Mouse (Mus musculus): ENCODE data around the gene Rarg. TPM values are rescaled to one million over a fixed set of nuclear protein-coding genes. Genes with fewer than 3 reads are reported as not detected.
A peak's percentile ranks its signal among the peaks of the same experiment; 100 is the strongest.

Gene Rarg
- polyA plus RNA-seq, 1 experiment from 2014 or later, result 8.9 TPM

DNA sequence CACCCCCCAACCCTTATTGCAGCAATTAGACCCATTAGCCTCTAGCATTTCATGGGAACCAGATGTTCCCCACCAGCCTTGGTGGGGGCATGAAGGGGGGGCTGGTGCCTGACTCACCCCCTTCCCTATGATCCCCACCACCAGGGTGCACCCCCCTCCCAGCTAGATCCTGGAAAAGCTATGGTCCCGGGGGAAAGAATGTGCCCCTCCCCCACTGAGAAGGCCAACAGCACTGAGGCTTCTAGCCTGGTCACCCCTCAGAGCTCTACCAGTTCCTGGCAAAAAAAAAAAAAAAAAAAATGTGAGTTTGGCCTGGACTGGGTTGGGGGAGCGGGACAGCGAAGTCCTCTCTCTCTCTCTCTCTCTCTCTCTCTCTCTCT, 8.5 kb downstream of the Rarg start:
- 3% methylated on average over 3 of the region's 3 CpGs for WGBS
- Histone ChIP-seq H3K4me3 (ENCODE audit: low read length) (no peak overlapping the region), H3K9me3 (replicated peaks; ENCODE audit: control insufficient read depth, low read length) (no peaks in the 10 kb centered on the region), H3K9ac (ENCODE audit: low read length) (no peak overlapping the region), H3K36me3 (ENCODE audit: control insufficient read depth, insufficient read depth) (no peaks in the 10 kb centered on the region), H3K27me3 (ENCODE audit: control insufficient read depth, insufficient read depth, low read length) (peaks cover 25% of the 10 kb centered on the region), H3K27ac (ENCODE audit: low read length) (peak overlapping the region; percentile 94), H3K4me2 (ENCODE audit: low read depth, low read length) (peak overlapping the region; percentile 93), H3K4me1 (ENCODE audit: control insufficient read depth, insufficient read depth, low read length) (peaks cover 25% of the 10 kb centered on the region)
- no peak for ATAC-seq (replicated peaks; ENCODE audit: extremely low read depth, insufficient read depth, low FRiP score)

GRCm38 (mm10) chr15:102248131-102248811, 9.0 kb downstream of the Rarg start:
- H3K4me1 ChIP-seq (ENCODE audit: control insufficient read depth, insufficient read depth, low read length), result peaks cover 30% of the 10 kb centered on the region
- peak overlapping the region; percentile 94 for H3K27ac ChIP-seq (ENCODE audit: low read length)
- no peak for ATAC-seq (replicated peaks; ENCODE audit: extremely low read depth, insufficient read depth, low FRiP score)
- H3K27me3 ChIP-seq (ENCODE audit: control insufficient read depth, insufficient read depth, low read length), result peaks cover 26% of the 10 kb centered on the region
- H3K4me3 ChIP-seq (ENCODE audit: low read length), result peak overlapping the region; percentile 60
- no peaks in the 10 kb centered on the region for H3K36me3 ChIP-seq (ENCODE audit: control insufficient read depth, insufficient read depth)
- H3K9ac ChIP-seq (ENCODE audit: low read length), result peak overlapping the region; percentile 74
- H3K4me2 ChIP-seq (ENCODE audit: low read depth, low read length), result peak overlapping the region; percentile 93
- no peaks in the 10 kb centered on the region for H3K9me3 ChIP-seq (replicated peaks; ENCODE audit: control insufficient read depth, low read length)
- 14% methylated on average over 8 of the region's 8 CpGs for WGBS

- Histone ChIP-seq H3K9me3 (replicated peaks; ENCODE audit: control insufficient read depth, low read length) (no peaks in the 10 kb centered on the region), H3K36me3 (ENCODE audit: control insufficient read depth, insufficient read depth) (no peaks in the 10 kb centered on the region), H3K27me3 (ENCODE audit: control insufficient read depth, insufficient read depth, low read length) (peaks cover 25% of the 10 kb centered on the region), H3K4me1 (ENCODE audit: control insufficient read depth, insufficient read depth, low read length) (peaks cover 32% of the 10 kb centered on the region), H3K4me3 (ENCODE audit: low read length) (peak overlapping the region; percentile 60), H3K9ac (ENCODE audit: low read length) (peak overlapping the region; percentile 74), H3K4me2 (ENCODE audit: low read depth, low read length) (peak overlapping the region; percentile 93), H3K27ac (ENCODE audit: low read length) (peak overlapping the region; percentile 94)
- under 1% methylated on average over 61 of the region's 65 CpGs for WGBS
- peak; percentile 63 for ATAC-seq (replicated peaks; ENCODE audit: extremely low read depth, insufficient read depth, low FRiP score)
Observed at GRCm38 (mm10) chr15:102247252-102248130, 9.8 kb downstream of the Rarg start.

- under 1% methylated on average over 32 of the region's 35 CpGs for WGBS
- Histone ChIP-seq H3K9ac (ENCODE audit: low read length) (peak overlapping the region; percentile 74), H3K4me2 (ENCODE audit: low read depth, low read length) (peak overlapping the region; percentile 93), H3K27me3 (ENCODE audit: control insufficient read depth, insufficient read depth, low read length) (peaks cover 23% of the 10 kb centered on the region), H3K4me3 (ENCODE audit: low read length) (peak overlapping the region; percentile 60), H3K4me1 (ENCODE audit: control insufficient read depth, insufficient read depth, low read length) (peaks cover 32% of the 10 kb centered on the region), H3K36me3 (ENCODE audit: control insufficient read depth, insufficient read depth) (no peaks in the 10 kb centered on the region), H3K27ac (ENCODE audit: low read length) (peak overlapping the region; percentile 94), H3K9me3 (replicated peaks; ENCODE audit: control insufficient read depth, low read length) (no peaks in the 10 kb centered on the region)
- peak; percentile 74 for ATAC-seq (replicated peaks; ENCODE audit: extremely low read depth, insufficient read depth, low FRiP score)
Observed at GRCm38 (mm10) chr15:102246866-102247251, 10.5 kb downstream of the Rarg start.

DNA sequence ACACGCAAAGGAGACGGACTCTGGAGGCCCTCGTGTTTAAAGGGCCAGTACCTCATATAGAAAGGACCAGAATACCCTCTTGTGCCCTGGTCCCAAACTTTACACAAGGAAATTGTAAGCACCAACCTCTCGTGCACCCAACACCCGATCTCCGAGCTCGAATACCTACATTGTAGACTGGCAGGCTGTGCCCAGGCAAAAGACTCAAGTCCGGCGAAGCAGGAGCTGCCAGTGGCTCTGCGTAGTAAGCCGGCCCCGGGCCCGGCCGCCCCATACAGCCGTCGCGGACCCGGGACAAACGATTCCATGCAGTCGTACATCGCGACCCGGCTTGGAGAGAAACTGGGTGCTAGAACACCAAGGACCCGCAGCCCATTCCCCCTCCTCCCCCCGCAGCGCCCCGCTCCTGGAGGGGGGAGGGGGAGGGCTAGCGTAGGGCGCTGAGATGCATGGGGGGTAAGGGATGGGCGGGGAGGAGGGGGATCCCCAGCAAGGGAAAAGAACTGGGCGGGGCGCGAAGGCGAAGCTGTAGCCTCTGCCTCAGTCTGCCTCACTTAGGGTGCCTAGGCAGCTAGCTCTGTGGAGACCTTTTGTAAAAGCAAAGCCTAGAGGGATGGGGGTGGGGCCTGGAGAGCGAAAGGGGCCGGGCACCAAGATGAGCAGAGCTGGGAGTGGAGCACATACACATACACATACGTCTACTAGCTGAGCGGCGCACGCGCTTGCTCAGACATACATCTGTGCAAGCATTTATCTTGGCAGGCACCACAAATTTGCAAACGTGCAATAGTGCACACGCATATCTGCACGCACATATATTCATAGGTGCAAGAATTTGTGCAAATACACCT, 11.2 kb downstream of the Rarg start:
- no peaks in the 10 kb centered on the region for H3K9me3 ChIP-seq (replicated peaks; ENCODE audit: control insufficient read depth, low read length)
- H3K4me2 ChIP-seq (ENCODE audit: low read depth, low read length), result peak overlapping the region; percentile 93
- no peaks in the 10 kb centered on the region for H3K36me3 ChIP-seq (ENCODE audit: control insufficient read depth, insufficient read depth)
- under 1% methylated on average over 42 of the region's 44 CpGs for WGBS
- peak; percentile 61 for ATAC-seq (replicated peaks; ENCODE audit: extremely low read depth, insufficient read depth, low FRiP score)
- peak overlapping the region; percentile 60 for H3K4me3 ChIP-seq (ENCODE audit: low read length)
- peak overlapping the region; percentile 94 for H3K27ac ChIP-seq (ENCODE audit: low read length)
- peak overlapping the region; percentile 74 for H3K9ac ChIP-seq (ENCODE audit: low read length)
- H3K4me1 ChIP-seq (ENCODE audit: control insufficient read depth, insufficient read depth, low read length), result peaks cover 32% of the 10 kb centered on the region
- peaks cover 20% of the 10 kb centered on the region for H3K27me3 ChIP-seq (ENCODE audit: control insufficient read depth, insufficient read depth, low read length)

GRCm38 (mm10) chr15:102245461-102245881, 11.8 kb downstream of the Rarg start:
- WGBS, result 5% methylated on average over 14 of the region's 14 CpGs
- Histone ChIP-seq H3K36me3 (ENCODE audit: control insufficient read depth, insufficient read depth) (no peaks in the 10 kb centered on the region), H3K4me1 (ENCODE audit: control insufficient read depth, insufficient read depth, low read length) (peaks cover 32% of the 10 kb centered on the region), H3K27me3 (ENCODE audit: control insufficient read depth, insufficient read depth, low read length) (peaks cover 19% of the 10 kb centered on the region), H3K27ac (ENCODE audit: low read length) (peak overlapping the region; percentile 94), H3K9me3 (replicated peaks; ENCODE audit: control insufficient read depth, low read length) (no peaks in the 10 kb centered on the region), H3K4me3 (ENCODE audit: low read length) (peak overlapping the region; percentile 60), H3K9ac (ENCODE audit: low read length) (peak overlapping the region; percentile 68), H3K4me2 (ENCODE audit: low read depth, low read length) (peak overlapping the region; percentile 93)
- ATAC-seq (replicated peaks; ENCODE audit: extremely low read depth, insufficient read depth, low FRiP score), result no peak

GRCm38 (mm10) chr15:102244306-102245191, 12.8 kb downstream of the Rarg start:
- Histone ChIP-seq H3K36me3 (ENCODE audit: control insufficient read depth, insufficient read depth) (no peaks in the 10 kb centered on the region), H3K27ac (ENCODE audit: low read length) (peak overlapping the region; percentile 63), H3K4me3 (ENCODE audit: low read length) (peak overlapping the region; percentile 60), H3K4me1 (ENCODE audit: control insufficient read depth, insufficient read depth, low read length) (peaks cover 26% of the 10 kb centered on the region), H3K9ac (ENCODE audit: low read length) (peak overlapping the region; percentile 68), H3K9me3 (replicated peaks; ENCODE audit: control insufficient read depth, low read length) (no peaks in the 10 kb centered on the region), H3K27me3 (ENCODE audit: control insufficient read depth, insufficient read depth, low read length) (peaks cover 11% of the 10 kb centered on the region), H3K4me2 (ENCODE audit: low read depth, low read length) (peak overlapping the region; percentile 93)
- WGBS, result 21% methylated on average over 19 of the region's 19 CpGs
- ATAC-seq (replicated peaks; ENCODE audit: extremely low read depth, insufficient read depth, low FRiP score), result no peak
